Mouse (Mus musculus): ENCODE measurements around the gene Pdap1.
A peak's percentile ranks its signal among the peaks of the same experiment; 100 is the strongest.
"Not testable (repeated sequence)": the region's sequence is repeated elsewhere in the genome, so short reads cannot be mapped to it uniquely, and the experiment has no call there.

Gene Pdap1

DNA sequence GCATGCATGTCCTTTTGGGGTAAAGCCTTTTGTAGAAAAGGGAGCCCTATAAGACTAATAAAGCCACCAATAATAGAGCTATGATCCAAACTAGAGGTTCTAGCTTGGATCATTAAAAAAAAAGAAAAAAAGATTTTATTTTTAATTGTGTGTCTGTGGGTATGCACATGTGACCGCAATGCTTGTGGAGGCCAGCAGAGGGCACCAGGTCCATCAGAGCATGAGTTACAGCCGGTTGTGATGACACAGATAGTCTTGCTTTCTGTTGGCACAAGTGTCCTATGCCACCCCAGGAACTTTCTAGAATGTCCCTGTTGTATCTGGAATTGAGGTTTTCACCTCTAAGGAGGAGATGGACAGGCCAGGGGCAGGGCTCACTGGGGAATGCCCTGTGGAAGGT lies 20.7 kb downstream of the Pdap1 start:
- DNase-seq (ENCODE audit: low read depth, low spot score), result peak; percentile 74

GRCm38 (mm10) chr5:145118461-145118860 lies 21.6 kb downstream of the Pdap1 start:
- DNase-seq (ENCODE audit: low read depth, low spot score), result no peak

DNA sequence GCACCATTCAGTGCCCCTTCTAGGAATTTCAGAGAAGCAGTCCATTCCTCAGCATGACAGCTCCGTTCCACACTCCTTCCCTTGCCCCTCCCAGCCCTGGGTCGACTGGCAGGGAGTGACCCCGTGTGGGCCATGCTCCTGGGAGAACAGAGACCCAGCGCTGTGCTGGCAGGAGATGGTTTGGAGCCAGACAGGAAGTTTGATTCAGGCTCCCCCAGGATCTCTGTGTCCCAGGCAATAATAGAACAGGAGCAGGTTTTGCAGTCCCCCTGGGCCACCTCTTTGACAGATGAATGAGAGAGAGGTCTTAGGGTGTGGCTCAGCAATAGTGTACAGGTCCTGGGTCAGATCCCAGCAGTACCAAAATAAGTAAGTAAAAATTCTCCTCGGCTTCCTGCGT lies 22.0 kb downstream of the Pdap1 start:
- DNase-seq (ENCODE audit: low read depth, low spot score), result no peak

- peak; percentile 92 for DNase-seq (ENCODE audit: low read depth, low spot score)
Observed at GRCm38 (mm10) chr5:145116916-145117315, 23.1 kb downstream of the Pdap1 start.

- DNase-seq (ENCODE audit: low read depth, low spot score), result peak; percentile 60
Observed at GRCm38 (mm10) chr5:145116316-145116715, 23.7 kb downstream of the Pdap1 start.

DNA sequence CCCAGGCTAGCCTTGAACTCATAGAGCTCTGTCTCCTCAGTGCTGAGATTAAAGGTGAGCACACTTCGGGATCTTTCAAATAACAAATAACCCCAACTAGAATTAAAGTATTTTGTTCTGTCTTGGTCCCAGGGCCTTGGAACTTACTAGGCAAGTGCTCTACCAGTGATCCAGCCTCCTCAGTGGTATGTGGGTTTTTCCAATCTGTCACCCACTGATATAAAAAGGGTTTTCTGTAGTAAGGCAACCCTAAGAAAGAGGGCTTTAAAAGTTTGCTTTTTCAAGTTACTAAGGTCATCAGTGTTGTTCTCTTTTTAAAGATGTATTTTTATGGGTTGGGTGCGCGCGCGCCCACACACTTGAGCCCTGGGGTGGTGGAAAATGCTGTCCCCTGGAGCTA lies 24.3 kb downstream of the Pdap1 start:
- DNase-seq (ENCODE audit: low read depth, low spot score), result no peak

DNA sequence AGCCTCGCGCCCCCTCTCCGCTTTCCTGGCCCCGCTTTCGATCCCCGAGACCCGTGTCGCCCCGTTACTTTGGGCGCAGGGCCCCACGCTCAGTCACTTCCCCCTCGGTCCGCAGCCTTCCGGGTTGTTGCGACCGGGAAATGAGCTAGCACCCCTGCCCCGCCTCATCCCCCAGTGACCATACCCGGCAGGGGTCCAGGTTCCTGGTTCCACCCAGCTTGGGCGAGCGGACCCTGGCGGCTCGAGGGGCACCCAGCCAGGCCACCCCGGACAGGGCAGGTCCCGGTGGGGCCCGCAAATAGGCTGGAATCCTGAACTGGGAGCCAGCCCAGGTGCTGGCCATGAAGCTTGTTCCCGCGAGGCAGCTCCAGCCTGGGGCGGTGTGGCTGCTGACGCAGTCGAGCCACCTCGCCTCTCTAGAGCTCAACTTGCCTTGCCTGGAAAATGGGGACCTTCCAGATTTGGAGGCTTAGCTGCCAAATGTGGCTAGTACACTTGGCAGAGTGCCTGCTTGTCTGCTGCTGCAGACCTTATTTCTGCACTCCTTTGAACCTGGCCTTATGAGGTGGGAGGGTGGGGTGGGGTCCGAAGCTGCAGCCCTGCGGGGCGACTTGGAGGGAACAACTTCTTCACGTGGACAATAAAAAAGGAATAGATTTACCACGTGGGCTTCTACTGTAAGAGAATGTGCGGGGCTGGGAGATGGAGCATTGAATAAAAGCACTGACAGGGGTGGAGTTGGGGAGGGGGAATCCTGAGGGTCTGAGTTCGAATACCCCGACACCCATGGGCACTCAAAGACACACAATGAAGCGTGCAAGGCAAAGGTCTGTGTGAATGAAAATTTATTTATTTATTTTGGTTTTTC lies 25.2 kb downstream of the Pdap1 start:
- DNase-seq (ENCODE audit: low read depth, low spot score), result peak; percentile 59

GRCm38 (mm10) chr5:145114071-145114605 lies 25.9 kb downstream of the Pdap1 start, which contains the start of gene Arpc1b:
Gene Arpc1b, plus strand, starts transcription at chr5:145114215.
- DNase-seq (ENCODE audit: low read depth, low spot score), result peak; percentile 85

DNA sequence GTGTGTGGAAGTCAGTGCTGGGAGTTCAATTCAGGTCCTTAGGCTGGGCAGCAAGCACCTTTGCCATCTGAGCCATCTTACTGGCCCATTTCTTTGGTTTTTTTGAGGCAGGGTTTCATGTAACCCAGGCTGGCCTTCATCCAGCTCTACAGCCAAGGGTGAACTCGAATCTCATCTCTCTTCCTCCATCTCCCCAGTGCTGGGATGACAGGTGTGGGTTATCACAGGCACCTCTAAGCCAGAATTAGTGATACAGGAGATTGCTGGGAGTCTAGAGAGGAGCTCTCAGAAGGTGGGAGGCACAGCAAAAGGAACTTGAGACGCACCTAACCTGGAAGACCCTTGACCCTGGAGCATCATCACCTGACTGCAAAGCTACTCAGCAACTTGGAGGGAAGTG lies 26.6 kb downstream of the Pdap1 start:
- no peak for DNase-seq (ENCODE audit: low read depth, low spot score)

GRCm38 (mm10) chr5:145112566-145112965 lies 27.5 kb downstream of the Pdap1 start:
- DNase-seq (ENCODE audit: low read depth, low spot score), result no peak

DNA sequence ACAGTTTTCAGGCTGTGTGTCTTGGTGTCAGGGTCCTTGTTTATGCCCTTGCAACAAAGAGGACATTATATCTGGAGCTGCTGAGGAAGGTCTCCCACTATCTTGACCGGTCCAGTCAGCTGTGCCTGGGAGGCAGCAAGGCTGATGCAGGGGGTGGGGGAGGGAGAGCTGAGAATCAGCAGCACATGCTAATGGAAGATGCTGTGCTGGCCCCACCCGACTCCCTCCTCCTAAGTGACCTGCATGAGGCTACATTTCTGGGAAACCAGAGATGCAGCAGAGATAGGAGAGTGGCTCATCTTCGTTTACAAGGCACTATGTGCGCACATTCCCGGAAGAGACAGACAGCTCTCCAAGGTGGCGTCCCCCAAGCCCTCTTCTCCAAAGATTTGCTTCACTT lies 29.6 kb downstream of the Pdap1 start:
- DNase-seq (ENCODE audit: low read depth, low spot score), result no peak

DNA sequence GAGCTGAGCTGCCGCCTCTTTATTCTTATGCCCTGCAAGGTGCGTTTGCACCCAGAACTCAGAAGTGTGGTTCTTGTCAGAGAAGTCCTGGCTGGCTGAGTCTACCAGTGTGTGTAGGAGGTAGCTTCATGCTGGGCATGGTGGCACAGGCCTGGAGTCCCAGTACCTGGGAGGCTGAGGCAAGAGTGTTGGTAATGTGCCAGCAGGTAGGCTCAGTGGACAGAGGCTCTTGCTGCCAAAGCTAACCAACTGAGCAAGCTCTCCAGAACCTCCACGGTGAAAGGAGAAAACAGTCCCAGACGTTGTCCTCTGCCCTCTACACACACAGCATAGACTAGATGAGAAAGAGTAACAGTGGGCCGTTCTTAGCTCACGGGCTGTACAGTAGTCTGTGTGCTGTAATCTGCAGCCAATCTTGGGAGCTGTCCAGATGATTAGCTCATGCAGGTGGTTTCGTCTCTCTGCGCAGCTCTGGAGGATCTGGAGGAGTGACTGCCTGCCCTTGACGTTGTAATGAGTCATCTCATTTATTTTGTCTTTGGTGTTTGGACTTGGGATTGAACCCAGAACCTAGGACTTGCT lies 34.3 kb downstream of the Pdap1 start:
- DNase-seq (ENCODE audit: low read depth, low spot score), result no peak

GRCm38 (mm10) chr5:145104328-145104727 lies 35.7 kb downstream of the Pdap1 start:
- DNase-seq (ENCODE audit: low read depth, low spot score), result no peak

- DNase-seq (ENCODE audit: low read depth, low spot score), result no peak
Observed at GRCm38 (mm10) chr5:145102706-145103105, 37.3 kb downstream of the Pdap1 start.

DNA sequence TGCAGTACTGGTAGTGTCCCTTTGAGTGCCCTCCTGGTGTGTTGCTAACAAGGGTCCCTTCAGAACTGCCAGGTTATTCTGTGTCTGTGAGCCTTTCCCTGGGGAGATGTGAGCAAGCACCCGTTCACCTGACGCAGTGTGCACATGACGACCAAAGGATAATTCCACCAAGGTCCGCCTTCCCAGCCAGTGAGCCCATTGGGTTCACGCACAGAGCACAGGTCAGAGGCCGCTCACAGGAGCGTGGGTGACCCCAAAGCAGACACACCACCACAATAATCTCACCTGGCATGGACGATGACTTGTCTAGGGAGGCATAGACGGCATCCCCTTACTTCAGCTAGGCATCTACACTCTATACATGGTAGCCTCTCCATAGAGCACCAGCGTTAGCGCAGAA lies 38.6 kb downstream of the Pdap1 start:
- not testable (repeated sequence) for DNase-seq (ENCODE audit: low read depth, low spot score)

DNA sequence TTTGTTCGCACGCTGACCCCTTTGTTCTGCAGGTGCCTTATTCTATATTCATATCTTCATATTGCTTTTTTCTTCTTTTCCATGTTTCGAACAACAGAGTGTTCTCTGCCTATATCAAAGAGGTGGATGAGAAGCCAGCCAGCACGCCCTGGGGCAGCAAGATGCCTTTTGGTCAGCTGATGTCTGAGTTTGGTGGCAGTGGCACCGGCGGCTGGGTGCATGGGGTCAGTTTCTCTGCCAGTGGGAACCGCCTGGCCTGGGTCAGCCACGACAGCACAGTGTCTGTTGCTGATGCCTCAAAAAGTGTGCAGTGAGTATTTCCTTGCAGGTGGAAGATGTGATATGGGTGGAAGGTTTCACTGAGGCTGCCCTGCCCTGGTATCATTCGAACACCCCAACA lies 39.1 kb downstream of the Pdap1 start:
- no peak for DNase-seq (ENCODE audit: low read depth, low spot score)

DNA sequence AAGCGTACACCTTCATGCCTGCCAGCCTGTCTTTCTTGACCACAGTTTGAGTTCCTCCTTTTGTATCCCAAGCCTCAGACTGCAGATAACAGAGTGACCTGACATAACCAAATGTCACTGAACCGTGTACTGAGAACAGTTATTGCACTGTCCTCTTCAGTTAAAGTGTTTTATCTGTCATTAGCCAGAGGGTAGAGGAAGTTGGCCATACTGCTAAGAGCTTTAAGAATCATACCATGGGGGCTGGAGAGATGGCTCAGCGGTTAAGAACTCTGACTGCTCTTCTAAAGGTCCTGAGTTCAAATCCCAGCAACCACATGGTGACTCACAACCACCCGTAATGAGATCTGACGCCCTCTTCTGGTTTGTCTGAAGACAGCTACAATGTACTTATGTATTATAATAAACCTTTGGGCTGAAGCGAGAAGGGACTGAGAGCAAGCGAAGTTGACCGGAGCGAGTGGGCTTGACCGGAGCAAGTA lies 41.7 kb downstream of the Pdap1 start:
- no peak for DNase-seq (ENCODE audit: low read depth, low spot score)

GRCm38 (mm10) chr5:145096195-145096594 lies 43.8 kb downstream of the Pdap1 start:
- DNase-seq (ENCODE audit: low read depth, low spot score), result peak; percentile 38

DNA sequence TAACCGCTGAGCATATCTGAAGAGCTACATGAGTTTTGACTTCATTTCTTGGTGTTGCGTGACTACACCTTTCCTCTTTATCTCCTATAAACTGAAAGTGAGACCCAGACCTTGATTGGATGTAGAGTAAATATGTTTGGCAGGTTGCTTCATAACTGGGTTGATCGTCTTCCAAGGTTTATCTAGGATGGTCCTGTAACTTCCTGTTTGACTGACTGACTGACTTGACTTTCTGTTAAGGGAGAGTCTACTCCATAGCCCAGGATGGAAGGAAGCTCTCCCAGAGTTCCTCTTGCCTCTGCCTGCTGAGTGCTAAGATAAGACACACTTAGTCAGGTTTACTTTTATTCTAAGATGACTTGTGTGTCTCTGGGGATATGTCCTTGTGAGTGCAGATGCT lies 50.2 kb downstream of the Pdap1 start:
- no peak for DNase-seq (ENCODE audit: low read depth, low spot score)

DNA sequence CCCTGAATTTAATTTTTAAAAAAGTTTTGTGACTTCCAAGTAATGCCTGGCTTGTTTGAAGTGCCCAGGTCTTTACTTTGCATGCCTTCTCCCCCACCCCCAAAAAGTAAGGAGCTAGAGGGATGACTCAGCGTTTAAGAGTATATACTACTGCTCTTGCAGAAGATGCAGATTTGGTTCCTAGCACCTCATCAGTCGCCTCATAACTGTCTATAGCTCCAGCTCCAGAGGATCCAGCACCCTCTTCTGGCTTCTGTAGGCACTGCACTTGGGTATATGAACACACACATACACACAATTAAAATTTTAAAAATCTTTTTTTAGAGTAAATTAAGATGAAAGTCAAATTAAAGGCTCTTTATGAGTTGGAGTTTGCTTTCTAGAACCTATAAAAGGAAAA lies 51.9 kb downstream of the Pdap1 start:
- peak; percentile 66 for DNase-seq (ENCODE audit: low read depth, low spot score)

DNA sequence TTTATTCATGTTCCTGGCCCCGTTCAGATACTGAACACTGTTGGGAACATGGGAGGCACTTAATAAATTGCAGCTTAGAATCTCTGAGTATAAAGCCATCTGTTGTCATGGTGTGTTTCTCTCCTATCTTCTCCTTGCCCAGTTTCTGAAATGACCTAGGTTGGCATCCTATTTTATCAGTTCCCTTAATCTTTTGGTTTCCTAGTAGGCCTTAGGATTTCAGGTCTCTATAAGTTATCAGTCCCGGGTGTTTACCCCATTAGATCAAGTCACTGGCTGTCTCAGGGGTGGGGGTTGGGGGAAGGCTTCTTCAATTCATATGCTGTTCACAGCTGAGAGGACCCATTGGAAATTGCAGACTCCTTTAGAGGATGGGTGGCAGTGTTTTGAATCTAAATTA lies 55.2 kb downstream of the Pdap1 start:
- DNase-seq (ENCODE audit: low read depth, low spot score), result no peak

DNA sequence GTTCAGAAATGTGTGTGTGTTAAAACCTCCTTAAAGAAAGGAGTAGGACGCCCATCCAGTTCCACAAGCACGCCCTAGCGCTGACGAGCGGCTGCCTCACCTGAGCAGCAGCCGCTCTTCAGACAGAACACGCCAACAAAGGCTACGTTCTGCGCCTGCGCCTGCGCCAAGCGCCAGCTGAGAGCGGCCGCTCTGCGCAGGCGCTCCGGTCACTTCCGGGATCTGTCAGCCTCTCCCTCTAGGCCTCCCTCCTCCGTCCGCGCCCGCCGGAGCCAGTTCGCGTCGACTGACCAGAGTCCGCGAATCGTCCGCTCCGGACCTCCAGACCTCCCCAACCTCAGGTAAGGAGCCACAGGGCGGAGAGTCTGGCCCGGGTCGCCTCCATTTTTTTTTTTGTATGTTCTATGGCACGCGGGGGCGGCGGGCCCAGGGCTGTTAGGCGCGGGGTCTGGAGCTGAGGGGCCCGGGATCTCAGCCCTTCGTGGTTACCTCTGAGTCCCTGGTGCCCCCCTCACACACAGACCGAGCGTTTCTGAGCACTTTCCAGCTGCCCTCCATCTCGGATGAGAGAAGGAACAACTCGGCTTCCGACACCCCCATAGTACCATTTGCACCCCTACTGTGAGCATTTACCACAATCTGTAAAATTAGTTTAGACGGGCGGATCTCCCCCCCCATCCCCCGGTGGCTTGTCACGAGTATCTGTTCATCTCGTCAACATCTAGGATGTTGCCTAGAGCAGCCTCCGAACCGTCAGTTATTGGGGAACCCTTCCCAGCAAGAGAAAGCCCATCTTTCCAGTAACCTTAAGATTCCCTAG lies 56.2 kb downstream of the Pdap1 start, which contains the start of the genes Arpc1a and Kpna7:
TSS of gene Arpc1a (plus strand) at position 199 of the 820 bp plus-strand sequence.
TSS of gene Kpna7 (minus strand) at position 399 of the 820 bp plus-strand sequence.
- DNase-seq (ENCODE audit: low read depth, low spot score), result peak; percentile 94

Measured in R1 (cell line).